Mouse (Mus musculus) cerebellum, adult 2 months (tissue): Measurements from ENCODE around the gene Slc43a1.

ENCODE experiments used
- CTCF ChIP-seq: fragments of 200-500 bp; IDR thresholded peaks from 2 replicates; pipeline ENCODE4 v1.5.1; 2011; ENCODE audit warnings: low read depth, mild to moderate bottlenecking, control low read depth, low read length, moderate library complexity, borderline replicate concordance; ENCODE audit not compliant: insufficient read depth
- POLR2A ChIP-seq: fragments of 200-500 bp; IDR thresholded peaks from 2 replicates; pipeline ENCODE4 v1.6.1; 2011; ENCODE audit warnings: low read length, control low read depth, borderline replicate concordance; ENCODE audit not compliant: insufficient read depth

DNA sequence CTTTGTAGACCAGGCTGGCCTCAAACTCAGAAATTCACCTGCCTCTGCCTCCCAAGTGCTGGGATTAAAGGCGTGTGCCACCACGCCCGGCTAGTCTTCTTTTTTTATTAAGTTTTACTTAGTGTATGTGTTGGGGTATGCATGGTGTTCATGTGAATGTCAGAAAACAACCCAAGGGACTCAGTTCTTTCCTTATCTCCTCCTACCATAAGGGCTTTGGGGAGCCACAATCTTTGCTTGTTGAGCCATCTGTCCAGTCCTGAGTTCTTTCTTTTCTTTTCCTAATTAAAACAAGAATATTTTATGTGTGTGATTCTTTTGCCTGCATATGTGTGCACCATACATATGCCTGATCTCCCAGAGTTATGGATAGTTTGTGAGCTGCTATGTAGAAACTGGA, 45.5 kb upstream of the Slc43a1 start:
- TF ChIP-seq CTCF = no peak
- no peak for TF ChIP-seq POLR2A
